Mouse (Mus musculus): ENCODE data around the gene Gm49384. TPM values are rescaled to one million over a fixed set of nuclear protein-coding genes. Genes with fewer than 3 reads are reported as not detected.
"Not testable (repeated sequence)": the region's sequence is repeated elsewhere in the genome, so short reads cannot be mapped to it uniquely, and the experiment has no call there.

The Gm49384 gene
- polyA plus RNA-seq, 2 experiments from 2014 or later, result 8.1 to 8.9 TPM

GRCm38 (mm10) chr12:69167656-69168460, 36.2 kb downstream of the Gm49384 start:
- peak; percentile 25 for ATAC-seq

- not testable (repeated sequence) for ATAC-seq
These were observed 37.0 kb downstream of the Gm49384 start for GRCm38 (mm10) chr12:69166861-69167581.

- peak; percentile 35 for ATAC-seq
These were observed 39.2 kb downstream of the Gm49384 start for GRCm38 (mm10) chr12:69164904-69165303.

- ATAC-seq, result not testable (repeated sequence)
These were observed 40.5 kb downstream of the Gm49384 start for GRCm38 (mm10) chr12:69163586-69163985.

GRCm38 (mm10) chr12:69160677-69161076, 43.4 kb downstream of the Gm49384 start:
- not testable (repeated sequence) for ATAC-seq

- peak; percentile 48 for ATAC-seq
These were observed 44.5 kb downstream of the Gm49384 start for GRCm38 (mm10) chr12:69159578-69159940.

- ATAC-seq, result peak; percentile 94
These were observed 45.1 kb downstream of the Gm49384 start, which contains the start of gene Rps29 for GRCm38 (mm10) chr12:69158765-69159577. Gene Rps29 (minus strand): TSS chr12:69159186.

- peak; percentile 5 for ATAC-seq
These were observed 45.7 kb downstream of the Gm49384 start for GRCm38 (mm10) chr12:69158366-69158764.

- no peak for ATAC-seq
These were observed 47.0 kb downstream of the Gm49384 start for GRCm38 (mm10) chr12:69157107-69157506.

- ATAC-seq, result no peak
These were observed 47.6 kb downstream of the Gm49384 start for GRCm38 (mm10) chr12:69156436-69156835.

- no peak for ATAC-seq
These were observed 48.1 kb downstream of the Gm49384 start for GRCm38 (mm10) chr12:69155923-69156322.

GRCm38 (mm10) chr12:69150049-69150448, 54.0 kb downstream of the Gm49384 start:
- ATAC-seq, result no peak

GRCm38 (mm10) chr12:69147166-69147735, 56.8 kb downstream of the Gm49384 start:
- ATAC-seq, result no peak

GRCm38 (mm10) chr12:69143460-69143859, 60.6 kb downstream of the Gm49384 start:
- ATAC-seq, result no peak

- ATAC-seq, result no peak
These were observed 64.2 kb downstream of the Gm49384 start for GRCm38 (mm10) chr12:69139841-69140240.

Other genes starting within 250 kb of the Gm49384 start
- 1,000 to 10,000 TPM; 2,079 to 4,258 TPM for gene Rps29, start 45.1 kb downstream of the Gm49384 start, polyA plus RNA-seq (2017; shearing (Covaris generic))
- under 1 TPM; 0.70 to 0.71 TPM for gene Lrr1, start 35.5 kb downstream of the Gm49384 start, polyA plus RNA-seq (2017; shearing (Covaris generic))
- 100 to 1,000 TPM; 393 to 542 TPM for gene Rpl36al, start 20.2 kb downstream of the Gm49384 start, polyA plus RNA-seq (2017; shearing (Covaris generic))
- gene Mgat2, start 20.1 kb downstream of the Gm49384 start, polyA plus RNA-seq (2017; shearing (Covaris generic)), result 10 to 100 TPM in 1 of 2 experiments, 1 to 10 TPM in 1; 7.0 to 18.8 TPM
- gene Gm49383, start 7.2 kb downstream of the Gm49384 start, polyA plus RNA-seq (2017; shearing (Covaris generic)), result 10 to 100 TPM in 1 of 2 experiments, 1 to 10 TPM in 1; 8.3 to 10.7 TPM
- 1 to 10 TPM; 2.5 to 2.8 TPM for gene Dnaaf2, start 5.8 kb downstream of the Gm49384 start, polyA plus RNA-seq (2017; shearing (Covaris generic))
- gene Pole2, start 23.9 kb upstream of the Gm49384 start, polyA plus RNA-seq (2017; shearing (Covaris generic)), result 1 to 10 TPM; 8.6 to 9.1 TPM
- gene Klhdc1, start 36.9 kb upstream of the Gm49384 start, polyA plus RNA-seq (2017; shearing (Covaris generic)), result 10 to 100 TPM; 15.1 to 20.3 TPM
- gene Klhdc2, start 92.4 kb upstream of the Gm49384 start, polyA plus RNA-seq (2017; shearing (Covaris generic)), result 10 to 100 TPM; 12.2 to 14.3 TPM
- gene Nemf, start 152.9 kb upstream of the Gm49384 start, polyA plus RNA-seq (2017; shearing (Covaris generic)), result 100 to 1,000 TPM; 163 to 169 TPM
- gene Arf6, start 167.9 kb upstream of the Gm49384 start, polyA plus RNA-seq (2017; shearing (Covaris generic)), result 10 to 100 TPM; 27.8 to 79.0 TPM
- under 1 TPM in 1 of 2 experiments, not detected in 1; 0.54 TPM for gene Gm9887, start 168.2 kb upstream of the Gm49384 start, polyA plus RNA-seq (2017; shearing (Covaris generic))